Mouse (Mus musculus): ENCODE results near the gene Zbtb12. TPM values are rescaled to one million over a fixed set of nuclear protein-coding genes. Genes with fewer than 3 reads are reported as not detected.

The Zbtb12 gene
- polyA plus RNA-seq, 1 experiment from 2014 or later: 2.8 TPM

DNA sequence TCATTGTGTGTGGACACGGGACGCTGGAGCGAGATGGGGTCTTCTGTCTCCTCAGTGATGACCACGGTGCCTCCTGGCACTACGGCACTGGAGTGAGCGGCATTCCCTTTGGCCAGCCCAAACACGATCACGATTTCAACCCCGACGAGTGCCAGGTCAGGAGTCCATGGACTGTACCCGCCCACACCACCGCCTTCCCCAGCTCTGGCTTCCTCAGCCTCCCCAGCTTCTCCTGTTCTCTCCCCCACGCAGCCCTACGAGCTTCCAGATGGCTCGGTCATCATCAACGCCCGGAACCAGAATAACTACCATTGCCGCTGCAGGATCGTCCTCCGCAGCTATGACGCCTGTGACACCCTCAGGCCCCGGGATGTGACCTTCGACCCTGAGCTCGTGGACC lies 54.7 kb downstream of the Zbtb12 start:
- H3K9ac ChIP-seq: no peak overlapping the region
- H3K4me2 ChIP-seq: no peak overlapping the region
- H3K9me3 ChIP-seq: no peaks in the 10 kb centered on the region
- H3K36me3 ChIP-seq: peaks cover 16% of the 10 kb centered on the region
- H3K4me1 ChIP-seq: peaks cover 16% of the 10 kb centered on the region
- H3K27ac ChIP-seq: no peak overlapping the region
- no peak overlapping the region for H3K4me3 ChIP-seq
- 68% methylated on average over 24 of the region's 24 CpGs for WGBS
- no peaks in the 10 kb centered on the region for H3K27me3 ChIP-seq
- ATAC-seq (ENCODE audit: insufficient number of reproducible peaks, low FRiP score, low TSS enrichment, low read depth): no peak

- ATAC-seq (ENCODE audit: insufficient number of reproducible peaks, low FRiP score, low TSS enrichment, low read depth): no peak
- Histone ChIP-seq H3K9me3 (no peaks in the 10 kb centered on the region), H3K36me3 (peaks cover 16% of the 10 kb centered on the region), H3K27ac (no peak overlapping the region), H3K4me3 (no peak overlapping the region), H3K4me1 (peaks cover 16% of the 10 kb centered on the region), H3K4me2 (no peak overlapping the region), H3K9ac (no peak overlapping the region), H3K27me3 (no peaks in the 10 kb centered on the region)
- 50% methylated on average over 8 of the region's 8 CpGs for WGBS
These were observed 55.5 kb downstream of the Zbtb12 start for GRCm38 (mm10) chr17:34934830-34935229.

DNA sequence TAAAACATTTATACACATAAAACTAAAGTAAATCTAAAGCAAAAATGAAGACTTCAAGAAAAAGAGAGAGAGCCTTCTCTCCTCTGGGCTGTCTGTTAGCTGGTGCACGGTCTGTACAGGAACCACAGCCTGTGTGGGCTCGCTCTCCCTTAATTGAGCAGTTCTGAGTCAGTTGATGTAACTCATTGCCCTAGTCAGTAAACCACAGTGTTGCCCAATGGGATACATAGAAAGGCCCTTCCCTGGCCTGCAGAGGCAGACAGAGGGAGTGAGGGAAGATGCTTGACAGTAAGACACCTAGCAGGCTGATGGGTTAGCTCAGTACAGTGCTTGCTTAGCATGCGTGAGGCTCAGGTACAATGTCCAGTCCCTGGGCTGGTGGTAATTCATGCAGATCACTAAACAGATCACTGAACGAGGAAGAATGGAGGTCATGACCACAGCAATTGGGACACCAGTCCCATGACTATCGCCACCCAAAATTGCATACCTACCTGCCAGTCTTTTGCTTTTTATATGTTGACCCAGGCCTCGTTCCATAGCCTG lies 58.8 kb downstream of the Zbtb12 start:
- no peak overlapping the region for H3K27ac ChIP-seq
- H3K4me2 ChIP-seq: no peak overlapping the region
- H3K36me3 ChIP-seq: peaks cover 13% of the 10 kb centered on the region
- H3K4me1 ChIP-seq: peaks cover 15% of the 10 kb centered on the region
- H3K9me3 ChIP-seq: no peaks in the 10 kb centered on the region
- no peaks in the 10 kb centered on the region for H3K27me3 ChIP-seq
- ATAC-seq (ENCODE audit: insufficient number of reproducible peaks, low FRiP score, low TSS enrichment, low read depth): no peak
- WGBS: 78% methylated on average over 6 of the region's 6 CpGs
- H3K4me3 ChIP-seq: no peak overlapping the region
- no peak overlapping the region for H3K9ac ChIP-seq

GRCm38 (mm10) chr17:34941344-34942041 lies 62.2 kb downstream of the Zbtb12 start:
- Histone ChIP-seq H3K9ac (no peak overlapping the region), H3K4me2 (peak overlapping the region; percentile 33), H3K27ac (no peak overlapping the region), H3K4me1 (peaks cover 12% of the 10 kb centered on the region), H3K4me3 (peak overlapping the region; percentile 22), H3K27me3 (no peaks in the 10 kb centered on the region), H3K36me3 (no peaks in the 10 kb centered on the region), H3K9me3 (no peaks in the 10 kb centered on the region)
- ATAC-seq (ENCODE audit: insufficient number of reproducible peaks, low FRiP score, low TSS enrichment, low read depth): no peak
- 5% methylated on average over 15 of the region's 15 CpGs for WGBS

- Histone ChIP-seq H3K4me2 (no peak overlapping the region), H3K4me3 (no peak overlapping the region), H3K9me3 (no peaks in the 10 kb centered on the region), H3K27me3 (no peaks in the 10 kb centered on the region), H3K9ac (no peak overlapping the region), H3K27ac (no peak overlapping the region), H3K4me1 (peaks cover 12% of the 10 kb centered on the region), H3K36me3 (no peaks in the 10 kb centered on the region)
- 77% methylated on average over 4 of the region's 4 CpGs for WGBS
- no peak for ATAC-seq (ENCODE audit: insufficient number of reproducible peaks, low FRiP score, low TSS enrichment, low read depth)
These were observed 64.0 kb downstream of the Zbtb12 start for GRCm38 (mm10) chr17:34943128-34943815.

GRCm38 (mm10) chr17:34944362-34944761 lies 65.1 kb downstream of the Zbtb12 start:
- H3K4me1 ChIP-seq: peaks cover 12% of the 10 kb centered on the region
- ATAC-seq (ENCODE audit: insufficient number of reproducible peaks, low FRiP score, low TSS enrichment, low read depth): no peak

More at GRCm38 (mm10) chr17:34944362-34944761, 65.1 kb downstream of the Zbtb12 start:
- H3K27me3 ChIP-seq: no peaks in the 10 kb centered on the region
- no peak overlapping the region for H3K4me3 ChIP-seq
- H3K4me2 ChIP-seq: no peak overlapping the region
- H3K9ac ChIP-seq: no peak overlapping the region
- H3K27ac ChIP-seq: no peak overlapping the region
- no peaks in the 10 kb centered on the region for H3K9me3 ChIP-seq
- peaks cover under 1% of the 10 kb centered on the region for H3K36me3 ChIP-seq

Small RNA genes lying within 50 kb of the gene (microRNA-seq; reads per million reads assigned to microRNA genes)
- gene Mir6970 (not detected), gene Mir6971 (0.82 reads per million), gene Mir6972 (not detected)

Other genes with a start within 250 kb of the Zbtb12 start
- 0.46 and 0.60 TPM in 2 replicates for gene Prrt1, start 249.9 kb upstream of the Zbtb12 start, polyA plus RNA-seq (2015; fragmentation: Nextera tagmentation; extraction: Ambion mirVana)
- gene Fkbpl, start 234.7 kb upstream of the Zbtb12 start, polyA plus RNA-seq (2015; fragmentation: Nextera tagmentation; extraction: Ambion mirVana): 15.5 and 17.1 TPM in 2 replicates
- gene Atf6b, start 232.3 kb upstream of the Zbtb12 start, polyA plus RNA-seq (2015; fragmentation: Nextera tagmentation; extraction: Ambion mirVana): 85.4 and 88.3 TPM in 2 replicates
- gene Tnxb, start 208.9 kb upstream of the Zbtb12 start, polyA plus RNA-seq (2015; fragmentation: Nextera tagmentation; extraction: Ambion mirVana): 1.9 and 4.2 TPM in 2 replicates
- 1.5 and 3.3 TPM in 2 replicates for gene C4b, start 135.6 kb upstream of the Zbtb12 start, polyA plus RNA-seq (2015; fragmentation: Nextera tagmentation; extraction: Ambion mirVana)
- gene Cyp21a1, start 74.9 kb upstream of the Zbtb12 start, polyA plus RNA-seq (2015; fragmentation: Nextera tagmentation; extraction: Ambion mirVana): 0.12 and 0.25 TPM in 2 replicates
- gene Stk19, start 42.5 kb upstream of the Zbtb12 start, polyA plus RNA-seq (2015; fragmentation: Nextera tagmentation; extraction: Ambion mirVana): 26.1 and 29.3 TPM in 2 replicates
- 62.1 and 65.8 TPM in 2 replicates for gene Dxo, start 42.5 kb upstream of the Zbtb12 start, polyA plus RNA-seq (2015; fragmentation: Nextera tagmentation; extraction: Ambion mirVana)
- gene Skiv2l, start 29.3 kb upstream of the Zbtb12 start, polyA plus RNA-seq (2015; fragmentation: Nextera tagmentation; extraction: Ambion mirVana): 47.2 and 47.4 TPM in 2 replicates
- gene Nelfe, start 29.1 kb upstream of the Zbtb12 start, polyA plus RNA-seq (2015; fragmentation: Nextera tagmentation; extraction: Ambion mirVana): 90.1 and 96.4 TPM in 2 replicates
- gene Cfb, start 17.0 kb upstream of the Zbtb12 start, polyA plus RNA-seq (2015; fragmentation: Nextera tagmentation; extraction: Ambion mirVana): 2.8 and 3.6 TPM in 2 replicates
- gene Gm20547, start 2.6 kb downstream of the Zbtb12 start, polyA plus RNA-seq (2015; fragmentation: Nextera tagmentation; extraction: Ambion mirVana): not detected in 2 replicates
- 4.6 and 5.2 TPM in 2 replicates for gene C2, start 18.8 kb downstream of the Zbtb12 start, polyA plus RNA-seq (2015; fragmentation: Nextera tagmentation; extraction: Ambion mirVana)
- gene Ehmt2, start 19.0 kb downstream of the Zbtb12 start, polyA plus RNA-seq (2015; fragmentation: Nextera tagmentation; extraction: Ambion mirVana): 64.6 and 78.1 TPM in 2 replicates
- gene Slc44a4, start 35.0 kb downstream of the Zbtb12 start, polyA plus RNA-seq (2015; fragmentation: Nextera tagmentation; extraction: Ambion mirVana): 0.17 TPM in 1 of 2 replicates, not detected in the other
- 20.1 and 20.5 TPM in 2 replicates for gene Neu1, start 51.8 kb downstream of the Zbtb12 start, polyA plus RNA-seq (2015; fragmentation: Nextera tagmentation; extraction: Ambion mirVana)
- gene Hspa1b, start 79.8 kb downstream of the Zbtb12 start, polyA plus RNA-seq (2015; fragmentation: Nextera tagmentation; extraction: Ambion mirVana): 3.3 and 3.6 TPM in 2 replicates
- not detected in 2 replicates for gene Gm20481, start 90.4 kb downstream of the Zbtb12 start, polyA plus RNA-seq (2015; fragmentation: Nextera tagmentation; extraction: Ambion mirVana)
- gene Hspa1a, start 92.7 kb downstream of the Zbtb12 start, polyA plus RNA-seq (2015; fragmentation: Nextera tagmentation; extraction: Ambion mirVana): 31.7 and 32.0 TPM in 2 replicates
- 0.46 and 0.65 TPM in 2 replicates for gene Hspa1l, start 93.2 kb downstream of the Zbtb12 start, polyA plus RNA-seq (2015; fragmentation: Nextera tagmentation; extraction: Ambion mirVana)
- 143 and 159 TPM in 2 replicates for gene Lsm2, start 102.4 kb downstream of the Zbtb12 start, polyA plus RNA-seq (2015; fragmentation: Nextera tagmentation; extraction: Ambion mirVana)
- gene Vars, start 121.5 kb downstream of the Zbtb12 start, polyA plus RNA-seq (2015; fragmentation: Nextera tagmentation; extraction: Ambion mirVana): 94.4 and 95.1 TPM in 2 replicates
- 0.18 and 0.20 TPM in 2 replicates for gene Vwa7, start 137.1 kb downstream of the Zbtb12 start, polyA plus RNA-seq (2015; fragmentation: Nextera tagmentation; extraction: Ambion mirVana)
- gene Sapcd1, start 148.5 kb downstream of the Zbtb12 start, polyA plus RNA-seq (2015; fragmentation: Nextera tagmentation; extraction: Ambion mirVana): 8.9 and 9.4 TPM in 2 replicates
- 3.0 and 3.5 TPM in 2 replicates for gene Msh5, start 167.3 kb downstream of the Zbtb12 start, polyA plus RNA-seq (2015; fragmentation: Nextera tagmentation; extraction: Ambion mirVana)
- gene Clic1, start 170.5 kb downstream of the Zbtb12 start, polyA plus RNA-seq (2015; fragmentation: Nextera tagmentation; extraction: Ambion mirVana): 351 and 363 TPM in 2 replicates
- gene Ddah2, start 179.6 kb downstream of the Zbtb12 start, polyA plus RNA-seq (2015; fragmentation: Nextera tagmentation; extraction: Ambion mirVana): 321 and 336 TPM in 2 replicates
- gene Ly6g6c, start 185.9 kb downstream of the Zbtb12 start, polyA plus RNA-seq (2015; fragmentation: Nextera tagmentation; extraction: Ambion mirVana): 181 and 203 TPM in 2 replicates
- gene Mpig6b, start 186.7 kb downstream of the Zbtb12 start, polyA plus RNA-seq (2015; fragmentation: Nextera tagmentation; extraction: Ambion mirVana): 1.0 and 1.4 TPM in 2 replicates
- gene Ly6g6e, start 197.4 kb downstream of the Zbtb12 start, polyA plus RNA-seq (2015; fragmentation: Nextera tagmentation; extraction: Ambion mirVana): 50.6 and 53.7 TPM in 2 replicates
- gene Ly6g6d, start 198.6 kb downstream of the Zbtb12 start, polyA plus RNA-seq (2015; fragmentation: Nextera tagmentation; extraction: Ambion mirVana): 1.1 and 2.4 TPM in 2 replicates
- gene Ly6g6f, start 206.1 kb downstream of the Zbtb12 start, polyA plus RNA-seq (2015; fragmentation: Nextera tagmentation; extraction: Ambion mirVana): 0.13 and 0.20 TPM in 2 replicates
- 101 and 112 TPM in 2 replicates for gene Abhd16a, start 209.8 kb downstream of the Zbtb12 start, polyA plus RNA-seq (2015; fragmentation: Nextera tagmentation; extraction: Ambion mirVana)
- gene Ly6g5c, start 228.8 kb downstream of the Zbtb12 start, polyA plus RNA-seq (2015; fragmentation: Nextera tagmentation; extraction: Ambion mirVana): not detected in 2 replicates
- 0.78 and 0.99 TPM in 2 replicates for gene Ly6g5b, start 235.9 kb downstream of the Zbtb12 start, polyA plus RNA-seq (2015; fragmentation: Nextera tagmentation; extraction: Ambion mirVana)
- gene Gpank1, start 242.0 kb downstream of the Zbtb12 start, polyA plus RNA-seq (2015; fragmentation: Nextera tagmentation; extraction: Ambion mirVana): 16.8 and 17.4 TPM in 2 replicates
- 293 and 297 TPM in 2 replicates for gene Csnk2b, start 242.6 kb downstream of the Zbtb12 start, polyA plus RNA-seq (2015; fragmentation: Nextera tagmentation; extraction: Ambion mirVana)
- 10.5 and 11.2 TPM in 2 replicates for gene D17H6S53E, start 246.9 kb downstream of the Zbtb12 start, polyA plus RNA-seq (2015; fragmentation: Nextera tagmentation; extraction: Ambion mirVana)

All from limb, embryonic 15.5 days (tissue).